Mouse (Mus musculus) brain, embryonic 14.5 days (tissue): Measurements from ENCODE around the gene Vps13d.

Source experiments
- CTCF ChIP-seq: fragments of 200-500 bp; IDR thresholded peaks from 2 replicates; pipeline ENCODE4 v1.5.1; 2012; ENCODE audit warnings: inconsistent platforms, mild to moderate bottlenecking, moderate library complexity, borderline replicate concordance; ENCODE audit not compliant: insufficient read depth, insufficient read length; ENCODE audit errors: extremely low read depth
- POLR2A ChIP-seq: fragments of 200-500 bp; IDR thresholded peaks from 2 replicates; pipeline ENCODE4 v1.6.1; 2012; ENCODE audit warnings: mild to moderate bottlenecking, inconsistent platforms, borderline replicate concordance; ENCODE audit not compliant: poor library complexity, insufficient read depth, insufficient read length, severe bottlenecking; ENCODE audit errors: extremely low read depth

GRCm38 (mm10) chr4:144936563-144937154 is 258.1 kb downstream of the Vps13d start:
- TF ChIP-seq CTCF (no peak), POLR2A (no peak)
